Mouse (Mus musculus) embryonic fibroblast, embryonic 13.5 days (primary cell): ENCODE measurements around the gene Arg1.

Experiments
- CTCF ChIP-seq: IDR thresholded peaks from 2 replicates; pipeline ENCODE4 v1.5.1; 2011; ENCODE audit warnings: mild to moderate bottlenecking, control low read depth, low read length, moderate library complexity, borderline replicate concordance; ENCODE audit not compliant: insufficient read depth
- POLR2A ChIP-seq: IDR thresholded peaks from 2 replicates; pipeline ENCODE4 v1.6.1; 2011; ENCODE audit warnings: low read depth, mild to moderate bottlenecking, control low read depth, low read length, moderate library complexity

- TF ChIP-seq POLR2A (no peak), CTCF (no peak)
These were observed 26.6 kb upstream of the Arg1 start for GRCm38 (mm10) chr10:24953876-24954275.
